Mouse (Mus musculus) heart, postnatal 25 days (tissue): ENCODE results near the gene Lpcat1. TPM values are rescaled to one million over a fixed set of nuclear protein-coding genes. Genes with fewer than 3 reads are reported as not detected.
A peak's percentile ranks its signal among the peaks of the same experiment; 100 is the strongest.

ENCODE experiments used
- DNase-seq: peaks from one replicate; pipeline ENCODE4 v3.0.0; 2022; ENCODE audit warnings: low spot score
- intact Hi-C: fragments of 180-260 bp; cut with DNase I; formaldehyde crosslinking; loops from one replicate; pipeline ENCODE4 v1.15.1; 2025
- total RNA-seq, 2 experiments: library from RNA; stranded (reverse); gene quantifications; 2 replicates each; pipeline ENCODE4 v1.2.3; 2021

The Lpcat1 gene
- total RNA-seq, 2 experiments from 2014 or later: 7.6 to 8.4 TPM

DNA sequence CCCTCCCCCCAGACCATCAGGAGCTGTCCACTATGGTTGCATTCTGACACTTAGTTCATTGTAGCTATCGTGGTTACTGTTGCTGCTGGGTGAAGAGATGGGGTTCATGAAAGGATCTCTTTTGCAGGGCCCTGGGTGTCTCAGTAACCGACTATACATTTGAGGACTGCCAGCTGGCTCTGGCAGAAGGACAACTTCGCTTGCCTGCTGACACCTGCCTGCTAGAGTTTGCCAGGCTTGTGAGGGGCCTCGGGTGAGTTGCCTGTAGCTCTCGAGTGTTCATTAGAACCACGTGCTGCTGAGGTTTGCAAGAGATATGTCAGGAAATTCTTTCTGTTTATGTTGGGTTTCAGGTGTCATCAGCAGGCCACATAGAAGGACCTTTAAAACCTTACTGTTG, 42.9 kb downstream of the Lpcat1 start:
- no peak for DNase-seq
- intact Hi-C loops: loop anchor here (5.0 kb wide), 3 partner anchors 92 to 202 kb away; partner anchors contain the start of genes Clptm1l and Tert

DNA sequence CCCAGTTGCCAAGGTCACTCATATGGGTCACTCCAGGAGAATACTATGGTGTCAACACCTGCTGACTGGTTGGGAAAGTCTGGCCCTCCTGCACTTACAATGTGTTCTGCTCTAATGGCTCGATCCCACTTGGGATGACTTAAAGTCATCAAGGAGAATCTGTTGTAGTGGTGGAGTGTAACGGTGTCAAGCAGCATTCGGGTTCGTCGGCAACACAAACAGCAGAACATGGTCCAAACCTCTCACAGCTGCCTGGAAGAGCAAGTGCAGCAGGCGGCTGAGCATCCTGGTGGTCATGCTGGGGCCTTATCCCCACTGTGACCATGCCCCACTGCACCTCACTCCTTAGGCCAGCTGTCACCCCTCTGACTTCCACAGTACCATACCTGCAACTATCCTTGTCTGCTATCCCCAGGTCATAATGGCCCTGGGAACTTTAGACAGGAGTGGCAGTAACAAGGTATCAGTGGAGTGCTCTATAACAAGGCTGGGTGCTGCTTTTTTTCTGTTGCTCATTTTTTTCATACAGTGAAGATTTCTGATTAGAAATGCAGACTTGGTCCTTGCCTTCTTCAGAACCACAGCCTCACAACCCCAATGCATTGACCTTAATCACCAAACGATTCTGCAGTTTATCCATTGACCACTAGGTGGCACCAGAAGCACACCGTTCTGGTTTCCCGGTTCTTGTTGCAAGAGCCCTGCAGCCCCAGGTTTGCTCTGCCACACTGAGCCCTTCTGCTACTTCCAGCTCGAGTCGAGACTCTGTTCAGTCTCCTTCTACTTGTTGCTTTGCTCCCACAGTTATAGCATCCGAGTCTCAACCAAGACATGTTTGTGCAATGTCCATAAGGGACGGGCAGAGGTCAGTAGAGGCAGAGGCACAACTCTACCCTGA, 46.0 kb downstream of the Lpcat1 start:
- intact Hi-C loops: loop anchor here (1.0 to 5.0 kb wide), 4 partner anchors 89 to 199 kb away; partner anchors contain the start of genes Clptm1l and Tert
- no peak for DNase-seq

DNA sequence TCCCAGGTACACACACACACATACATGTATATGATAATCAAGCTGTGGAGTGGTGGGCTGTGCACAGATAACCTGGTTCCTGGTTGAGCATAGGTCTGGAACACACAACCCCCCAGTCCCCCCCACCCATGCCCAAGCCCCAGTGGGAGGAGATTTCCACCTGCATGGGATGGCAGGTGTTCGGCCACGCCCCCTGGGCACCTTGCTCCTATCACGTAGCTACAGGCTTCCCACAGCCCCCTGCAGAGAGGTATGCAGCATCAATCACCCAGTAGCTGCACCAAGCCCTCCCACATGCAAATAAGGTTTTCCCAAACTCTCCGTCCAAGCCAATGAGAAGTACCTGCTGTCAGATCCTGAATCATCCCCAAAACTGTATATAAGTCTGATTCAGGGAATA, 49.9 kb downstream of the Lpcat1 start:
- intact Hi-C loops: loop anchor here (5.0 kb wide), 1 partner anchor 390 kb away; no protein-coding TSS in a partner anchor

DNA sequence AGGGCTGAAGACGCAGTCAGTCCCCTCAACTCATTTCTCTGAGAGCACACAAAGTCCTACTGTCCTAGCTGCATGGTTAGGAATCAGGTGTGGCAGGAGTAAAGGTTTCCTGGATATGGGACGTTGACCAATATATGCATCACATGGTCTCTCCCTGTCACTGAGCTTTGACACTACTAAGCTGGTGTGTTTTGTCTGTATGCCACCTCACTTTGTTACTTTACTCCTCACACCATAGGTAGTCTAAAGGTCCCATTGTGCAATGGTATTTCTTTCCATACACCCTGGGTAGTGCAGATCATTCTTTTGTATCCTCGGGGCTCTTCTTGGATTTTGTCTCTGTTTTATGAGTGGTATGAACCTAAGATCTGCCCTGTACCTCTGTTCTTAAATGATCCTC, 66.7 kb downstream of the Lpcat1 start:
- no peak for DNase-seq
- intact Hi-C loops: no loop called here

More for the DNA sequence above, 49.9 kb downstream of the Lpcat1 start:
- no peak for DNase-seq

DNA sequence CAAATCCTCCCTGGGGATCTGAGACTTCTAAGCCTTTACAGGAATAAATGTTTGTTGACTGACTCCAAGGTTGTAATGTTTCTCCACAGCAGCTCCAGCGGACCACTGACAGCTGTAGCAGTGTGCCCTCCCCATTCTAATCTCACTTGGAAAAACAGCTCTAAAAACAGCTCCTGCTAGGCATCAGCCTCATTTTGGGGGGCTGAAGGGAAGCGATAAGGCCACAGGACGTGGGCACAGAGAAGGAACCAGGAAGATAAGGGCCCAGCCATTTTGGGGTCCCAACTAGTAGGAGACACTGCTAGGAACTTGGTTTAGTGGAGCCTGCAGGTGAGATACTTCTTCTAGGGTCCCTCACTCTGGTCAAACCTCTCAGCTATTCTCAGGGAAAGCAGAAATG, 68.3 kb downstream of the Lpcat1 start:
- no peak for DNase-seq

DNA sequence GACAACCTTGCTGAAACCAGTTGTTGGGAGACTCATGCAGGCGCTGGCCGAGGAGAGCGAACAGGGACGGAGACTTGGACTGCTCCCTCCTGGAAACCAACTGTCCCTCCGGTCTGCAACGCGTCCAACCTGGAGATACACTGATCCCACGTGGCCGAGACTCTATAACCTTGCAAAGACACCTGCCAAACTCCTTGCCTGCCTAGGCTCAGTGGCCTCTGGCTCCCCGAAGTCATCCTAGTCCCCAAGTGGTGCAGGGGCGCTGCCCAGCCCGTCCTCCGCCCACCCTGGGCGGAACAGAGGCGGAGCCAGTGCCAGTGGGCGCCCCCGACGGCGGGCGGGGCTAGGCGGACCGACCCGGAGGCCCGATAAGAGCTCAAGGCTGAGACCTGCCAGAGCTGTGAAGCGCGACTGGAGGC, 69.4 kb downstream of the Lpcat1 start, which contains the start of gene Slc6a3:
Gene Slc6a3 (plus strand): TSS at position 345 of the 419 bp plus-strand sequence.
- DNase-seq: peak; percentile 7
- intact Hi-C loops: no loop called here

More for the DNA sequence above, 68.3 kb downstream of the Lpcat1 start:
- intact Hi-C loops: no loop called here

DNA sequence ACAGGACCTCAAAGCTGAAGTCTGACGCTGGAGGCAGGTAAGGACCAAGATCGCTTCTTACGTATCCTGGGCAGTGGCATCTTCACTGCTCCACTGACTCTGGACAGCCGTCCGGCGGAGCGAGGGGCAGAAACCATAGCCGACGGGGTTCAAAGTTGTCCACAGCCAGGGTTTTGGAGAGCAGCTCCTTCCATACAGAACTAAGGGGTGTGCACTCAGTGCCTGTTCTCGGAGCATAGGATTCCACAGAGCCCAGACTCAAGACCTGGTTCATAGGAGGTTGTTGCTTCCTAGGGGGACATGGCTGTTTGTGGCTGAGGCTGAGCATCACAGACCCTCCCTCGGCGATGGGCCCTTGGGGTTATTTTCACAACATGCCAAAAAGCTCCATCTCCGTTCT, 69.8 kb downstream of the Lpcat1 start:
- DNase-seq: no peak
- intact Hi-C loops: no loop called here

DNA sequence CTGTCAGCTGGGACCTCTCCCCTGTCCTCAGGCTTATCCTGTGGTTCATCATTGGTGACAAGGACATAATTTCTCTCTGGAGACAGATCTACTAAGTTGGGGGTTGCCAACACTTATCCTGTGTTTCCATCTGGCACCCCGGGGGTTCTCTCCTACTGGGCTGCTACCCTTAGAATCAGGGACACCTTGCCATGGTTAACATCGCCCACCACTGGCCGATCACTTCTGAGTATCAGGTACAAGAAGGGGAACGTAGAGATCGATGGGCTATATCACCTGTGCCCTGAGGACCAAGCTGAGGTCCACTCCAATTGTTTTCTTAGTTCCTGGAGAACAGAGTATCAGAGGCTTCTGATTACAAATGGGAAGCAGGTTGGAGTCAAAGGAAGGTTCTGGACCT, 97.2 kb downstream of the Lpcat1 start:
- no peak for DNase-seq
- intact Hi-C loops: no loop called here

Other genes with a start within 250 kb of the Lpcat1 start
- 10 to 100 TPM; 26.0 to 27.0 TPM for gene Irx4, start 206.7 kb upstream of the Lpcat1 start, total RNA-seq
- gene Mrpl36, start 138.7 kb upstream of the Lpcat1 start, total RNA-seq: 10 to 100 TPM; 52.7 to 54.5 TPM
- gene Ndufs6, start 138.7 kb upstream of the Lpcat1 start, total RNA-seq: 1,000 to 10,000 TPM; 1,182 to 1,218 TPM
- gene Slc6a3, start 69.5 kb downstream of the Lpcat1 start, total RNA-seq: not detected
- gene Clptm1l, start 136.8 kb downstream of the Lpcat1 start, total RNA-seq: 10 to 100 TPM; 60.1 to 63.6 TPM
- under 1 TPM; 0.08 to 0.39 TPM for gene Tert, start 159.7 kb downstream of the Lpcat1 start, total RNA-seq
- not detected for gene Slc6a18, start 210.8 kb downstream of the Lpcat1 start, total RNA-seq
- not detected for gene Slc6a19, start 237.7 kb downstream of the Lpcat1 start, total RNA-seq